Mouse (Mus musculus) neural tube, embryonic 15.5 days (tissue): ENCODE results near the gene 4930595D18Rik. TPM values are rescaled to one million over a fixed set of nuclear protein-coding genes. Genes with fewer than 3 reads are reported as not detected.

Experiments
- ATAC-seq: fragments of 200-750 bp; cut with Nextera tagmentation; 2 replicates; pipeline ENCODE4 v1.8.0; 2017; ENCODE audit warnings: mild to moderate bottlenecking, moderate TSS enrichment, moderate library complexity; ENCODE audit not compliant: low FRiP score
- H3K27ac ChIP-seq: fragments of 300-500 bp; sonication (generic); replicated peaks from 2 replicates; pipeline ENCODE4 v1.5.1; 2015; ENCODE audit warnings: mild to moderate bottlenecking, inconsistent platforms
- H3K27me3 ChIP-seq: fragments of 300-500 bp; sonication (generic); replicated peaks from 2 replicates; pipeline ENCODE4 v1.6.1; 2015; ENCODE audit warnings: inconsistent platforms
- H3K36me3 ChIP-seq: fragments of 300-500 bp; sonication (generic); 2 replicates; pipeline ENCODE4 v1.6.1; 2015; ENCODE audit warnings: inconsistent platforms
- H3K4me1 ChIP-seq: fragments of 300-500 bp; sonication (generic); 2 replicates; pipeline ENCODE4 v1.6.1; 2015; ENCODE audit warnings: inconsistent platforms
- H3K4me2 ChIP-seq: fragments of 300-500 bp; sonication (generic); 2 replicates; pipeline ENCODE4 v1.6.1; 2015; ENCODE audit warnings: inconsistent platforms, mild to moderate bottlenecking, moderate library complexity
- H3K4me3 ChIP-seq: fragments of 300-500 bp; sonication (generic); replicated peaks from 2 replicates; pipeline ENCODE4 v1.5.1; 2015; ENCODE audit warnings: mild to moderate bottlenecking, inconsistent platforms
- H3K9ac ChIP-seq: fragments of 300-500 bp; sonication (generic); replicated peaks from 2 replicates; pipeline ENCODE4 v1.6.1; 2015; ENCODE audit warnings: mild to moderate bottlenecking, inconsistent platforms
- H3K9me3 ChIP-seq: fragments of 300-500 bp; sonication (generic); replicated peaks from 2 replicates; pipeline ENCODE4 v1.6.1; 2016; ENCODE audit warnings: inconsistent platforms
- WGBS: fragments of 180-500 bp; shearing (Covaris S2); methylation state at CpG from one replicate; pipeline ENCODE4 v1.1.7; 2015; ENCODE audit warnings: mixed read lengths; 5-methylcytosine and 5-hydroxymethylcytosine counted together
- polyA plus RNA-seq: library from polyadenylated mRNA; unstranded; fragments of >200 nt; fragmentation: Nextera tagmentation; extraction: Ambion mirVana; gene quantifications from 2 replicates; pipeline ENCODE4 v1.2.1, GENCODE M21; 2015

Gene 4930595D18Rik
- polyA plus RNA-seq, 1 experiment from 2014 or later, result not detected

GRCm38 (mm10) chr12:111165146-111165812, 19.0 kb downstream of the 4930595D18Rik start:
- peak overlapping the region; percentile 82 for H3K4me3 ChIP-seq
- H3K9ac ChIP-seq, result peak overlapping the region; percentile 43; the same call in 1 of the 2 replicates
- H3K36me3 ChIP-seq, result no peaks in the 10 kb centered on the region
- WGBS, result 62% methylated on average over 10 of the region's 10 CpGs
- H3K4me2 ChIP-seq, result peak overlapping the region; percentile 79
- H3K27me3 ChIP-seq, result no peaks in the 10 kb centered on the region
- no peak for ATAC-seq
- peak overlapping the region; percentile 86 for H3K27ac ChIP-seq
- peaks cover 64% of the 10 kb centered on the region for H3K4me1 ChIP-seq
- no peaks in the 10 kb centered on the region for H3K9me3 ChIP-seq

GRCm38 (mm10) chr12:111164310-111164751, 20.0 kb downstream of the 4930595D18Rik start:
- WGBS, result under 1% methylated on average over 13 of the region's 13 CpGs
- ATAC-seq, result peak; percentile 80
- peaks cover 56% of the 10 kb centered on the region for H3K4me1 ChIP-seq

GRCm38 (mm10) chr12:111162312-111163061, 21.8 kb downstream of the 4930595D18Rik start:
- H3K4me1 ChIP-seq, result peaks cover 41% of the 10 kb centered on the region

More at GRCm38 (mm10) chr12:111164310-111164751, 20.0 kb downstream of the 4930595D18Rik start:
- Histone ChIP-seq H3K27ac (peak overlapping the region; percentile 86), H3K4me3 (peak overlapping the region; percentile 38), H3K9ac (peak overlapping the region; percentile 43; the same call in 1 of the 2 replicates), H3K36me3 (no peaks in the 10 kb centered on the region), H3K27me3 (no peaks in the 10 kb centered on the region), H3K4me2 (peak overlapping the region; percentile 79), H3K9me3 (no peaks in the 10 kb centered on the region)

GRCm38 (mm10) chr12:111161943-111162311, 22.4 kb downstream of the 4930595D18Rik start:
- Histone ChIP-seq H3K9me3 (no peaks in the 10 kb centered on the region), H3K27ac (peak overlapping the region; percentile 91), H3K4me2 (peak overlapping the region; percentile 57), H3K9ac (peak overlapping the region; percentile 38), H3K4me1 (peaks cover 41% of the 10 kb centered on the region), H3K4me3 (peak overlapping the region; percentile 34), H3K27me3 (no peaks in the 10 kb centered on the region), H3K36me3 (no peaks in the 10 kb centered on the region)
- WGBS, result 40% methylated on average over 7 of the region's 7 CpGs
- ATAC-seq, result no peak

More at GRCm38 (mm10) chr12:111162312-111163061, 21.8 kb downstream of the 4930595D18Rik start:
- Histone ChIP-seq H3K27ac (peak overlapping the region; percentile 91), H3K27me3 (no peaks in the 10 kb centered on the region), H3K36me3 (no peaks in the 10 kb centered on the region), H3K9ac (peak overlapping the region; percentile 50), H3K4me3 (peak overlapping the region; percentile 34), H3K9me3 (no peaks in the 10 kb centered on the region), H3K4me2 (peak overlapping the region; percentile 57)
- 7% methylated on average over 16 of the region's 16 CpGs for WGBS
- peak; percentile 79 for ATAC-seq

- Histone ChIP-seq H3K4me1 (peaks cover 40% of the 10 kb centered on the region), H3K9ac (no peak overlapping the region), H3K4me2 (no peak overlapping the region), H3K27me3 (no peaks in the 10 kb centered on the region), H3K27ac (no peak overlapping the region), H3K4me3 (no peak overlapping the region), H3K36me3 (no peaks in the 10 kb centered on the region), H3K9me3 (no peaks in the 10 kb centered on the region)
- WGBS, result 92% methylated on average over 10 of the region's 10 CpGs
- no peak for ATAC-seq
These were observed 23.4 kb downstream of the 4930595D18Rik start for GRCm38 (mm10) chr12:111160871-111161270.

DNA sequence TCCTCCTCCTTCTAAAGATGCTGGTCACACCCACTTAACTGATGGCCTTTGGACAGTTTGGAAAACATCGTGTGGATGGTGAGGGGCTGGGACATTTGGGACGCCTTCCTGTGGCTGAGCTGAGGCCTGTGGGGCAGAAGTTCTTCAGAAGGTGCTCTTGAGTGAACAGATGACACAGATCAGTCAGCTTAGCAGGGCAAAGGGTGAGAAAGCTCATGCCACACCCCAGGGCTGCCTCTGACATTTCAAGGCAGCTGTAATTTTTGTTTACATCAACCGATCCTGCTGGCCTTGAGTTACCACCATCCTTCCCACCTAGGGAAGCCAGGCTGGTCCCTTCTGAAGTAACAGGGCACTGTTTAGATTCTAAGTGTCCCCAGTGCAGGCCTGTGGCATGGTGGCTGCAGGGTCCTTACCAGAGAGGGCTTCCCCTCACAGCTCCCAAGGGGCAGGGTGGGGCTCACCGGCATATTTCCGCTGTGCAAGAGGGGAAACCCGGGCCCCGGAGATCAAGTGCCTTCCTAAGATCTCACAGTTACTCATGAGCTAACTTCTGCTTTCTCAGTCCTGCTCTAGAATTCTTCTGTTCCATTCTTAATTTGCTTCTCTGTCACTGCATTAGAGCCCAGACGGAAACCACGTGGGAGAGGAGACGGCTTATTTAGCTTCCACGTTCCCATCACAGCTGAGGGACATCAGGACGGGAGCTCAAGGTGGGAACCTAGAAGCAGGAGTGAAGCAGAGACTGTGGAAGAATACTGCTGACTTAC, 24.4 kb downstream of the 4930595D18Rik start:
- Histone ChIP-seq H3K27me3 (no peaks in the 10 kb centered on the region), H3K9me3 (no peaks in the 10 kb centered on the region), H3K9ac (no peak overlapping the region), H3K4me3 (no peak overlapping the region), H3K27ac (no peak overlapping the region), H3K36me3 (no peaks in the 10 kb centered on the region), H3K4me2 (no peak overlapping the region), H3K4me1 (peaks cover 29% of the 10 kb centered on the region)
- no peak for ATAC-seq
- WGBS, result 75% methylated on average over 12 of the region's 12 CpGs

GRCm38 (mm10) chr12:111155756-111156155, 28.5 kb downstream of the 4930595D18Rik start:
- H3K27me3 ChIP-seq, result no peaks in the 10 kb centered on the region
- no peak overlapping the region for H3K4me3 ChIP-seq
- no peak overlapping the region for H3K4me2 ChIP-seq
- H3K27ac ChIP-seq, result no peak overlapping the region
- peaks cover 6% of the 10 kb centered on the region; the same call in 1 of the 2 replicates for H3K4me1 ChIP-seq
- H3K9ac ChIP-seq, result no peak overlapping the region
- no peaks in the 10 kb centered on the region for H3K9me3 ChIP-seq
- no peak for ATAC-seq
- WGBS, result 96% methylated on average over 1 of the region's 1 CpGs
- H3K36me3 ChIP-seq, result no peaks in the 10 kb centered on the region

- 94% methylated on average over 6 of the region's 6 CpGs for WGBS
- H3K27me3 ChIP-seq, result no peaks in the 10 kb centered on the region
- ATAC-seq, result no peak
- peaks cover 6% of the 10 kb centered on the region; the same call in 1 of the 2 replicates for H3K4me1 ChIP-seq
- H3K36me3 ChIP-seq, result no peaks in the 10 kb centered on the region
- no peak overlapping the region for H3K9ac ChIP-seq
- no peaks in the 10 kb centered on the region for H3K9me3 ChIP-seq
- no peak overlapping the region for H3K27ac ChIP-seq
- H3K4me2 ChIP-seq, result no peak overlapping the region
- H3K4me3 ChIP-seq, result no peak overlapping the region
These were observed 29.6 kb downstream of the 4930595D18Rik start for GRCm38 (mm10) chr12:111154641-111155040.

GRCm38 (mm10) chr12:111153946-111154345, 30.3 kb downstream of the 4930595D18Rik start:
- H3K36me3 ChIP-seq, result no peaks in the 10 kb centered on the region
- no peaks in the 10 kb centered on the region for H3K9me3 ChIP-seq
- H3K9ac ChIP-seq, result no peak overlapping the region
- 43% methylated on average over 5 of the region's 5 CpGs for WGBS
- H3K4me3 ChIP-seq, result no peak overlapping the region
- no peak overlapping the region for H3K27ac ChIP-seq
- peaks cover 6% of the 10 kb centered on the region; the same call in 1 of the 2 replicates for H3K4me1 ChIP-seq
- H3K4me2 ChIP-seq, result no peak overlapping the region
- no peak for ATAC-seq
- no peaks in the 10 kb centered on the region for H3K27me3 ChIP-seq

- Histone ChIP-seq H3K9me3 (no peaks in the 10 kb centered on the region), H3K9ac (no peak overlapping the region), H3K27ac (0 out of 2 replicates have a peak overlapping the region, but pooled peaks have one; percentile 18), H3K4me2 (no peak overlapping the region), H3K4me1 (peaks cover 6% of the 10 kb centered on the region; the same call in 1 of the 2 replicates), H3K27me3 (no peaks in the 10 kb centered on the region), H3K4me3 (no peak overlapping the region), H3K36me3 (no peaks in the 10 kb centered on the region)
- ATAC-seq, result no peak
- WGBS, result 66% methylated on average over 7 of the region's 7 CpGs
These were observed 31.1 kb downstream of the 4930595D18Rik start for GRCm38 (mm10) chr12:111152981-111153710.

DNA sequence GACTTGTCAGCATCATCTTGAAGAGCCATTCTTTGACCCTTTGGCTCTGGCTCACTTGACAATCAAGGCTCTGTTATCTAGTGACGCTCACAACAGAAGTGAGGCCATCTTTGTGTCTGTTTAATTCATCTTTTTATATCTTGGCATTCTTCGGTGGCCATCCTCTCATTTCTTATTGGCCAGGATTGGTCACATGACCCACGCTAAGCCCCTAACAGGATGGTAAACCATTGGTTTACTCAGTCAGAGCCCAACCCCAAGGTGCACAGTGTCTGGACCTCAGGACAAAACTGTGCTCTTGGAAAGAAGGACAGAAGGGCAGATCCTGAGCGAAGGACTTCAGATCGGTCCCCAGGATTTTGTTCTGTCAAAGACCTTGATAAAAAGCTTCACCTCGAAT, 31.7 kb downstream of the 4930595D18Rik start:
- Histone ChIP-seq H3K9me3 (no peaks in the 10 kb centered on the region), H3K36me3 (no peaks in the 10 kb centered on the region), H3K27me3 (no peaks in the 10 kb centered on the region), H3K27ac (no peak overlapping the region), H3K4me3 (no peak overlapping the region), H3K4me2 (no peak overlapping the region), H3K4me1 (peaks cover 6% of the 10 kb centered on the region; the same call in 1 of the 2 replicates), H3K9ac (no peak overlapping the region)
- WGBS, result 87% methylated on average over 6 of the region's 6 CpGs
- no peak for ATAC-seq
